Mouse (Mus musculus) stomach, embryonic 16.5 days (tissue): ENCODE measurements around the gene Col15a1. TPM values are rescaled to one million over a fixed set of nuclear protein-coding genes. Genes with fewer than 3 reads are reported as not detected.

Experiments
- ATAC-seq: fragments of 200-750 bp; cut with Nextera tagmentation; 2 replicates; pipeline ENCODE4 v1.8.0; 2017; ENCODE audit warnings: moderate number of reproducible peaks, moderate TSS enrichment; ENCODE audit not compliant: insufficient read depth, low FRiP score
- H3K27ac ChIP-seq: fragments of 300-500 bp; sonication (generic); 2 replicates; pipeline ENCODE4 v1.5.1; 2014; ENCODE audit warnings: low read length
- H3K27me3 ChIP-seq: fragments of 300-500 bp; sonication (generic); 2 replicates; pipeline ENCODE4 v1.6.1; 2014; ENCODE audit warnings: low read length, control low read depth, mixed read lengths; ENCODE audit not compliant: control insufficient read depth, insufficient read depth
- H3K36me3 ChIP-seq: fragments of 300-500 bp; sonication (generic); 2 replicates; pipeline ENCODE4 v1.6.1; 2014; ENCODE audit warnings: low read length; ENCODE audit not compliant: control insufficient read depth, insufficient read depth
- H3K4me1 ChIP-seq: fragments of 300-500 bp; sonication (generic); 2 replicates; pipeline ENCODE4 v1.6.1; 2014; ENCODE audit warnings: low read length, control low read depth, mixed read lengths; ENCODE audit not compliant: control insufficient read depth, insufficient read depth
- H3K4me2 ChIP-seq: fragments of 300-500 bp; sonication (generic); 2 replicates; pipeline ENCODE4 v1.6.1; 2014; ENCODE audit warnings: low read depth, low read length, mixed read lengths
- H3K4me3 ChIP-seq: fragments of 300-500 bp; sonication (generic); replicated peaks from 2 replicates; pipeline ENCODE4 v1.5.1; 2014; ENCODE audit warnings: mild to moderate bottlenecking, low read length
- H3K9ac ChIP-seq: fragments of 300-500 bp; sonication (generic); 2 replicates; pipeline ENCODE4 v1.6.1; 2014; ENCODE audit warnings: low read length
- H3K9me3 ChIP-seq: fragments of 300-500 bp; sonication (generic); replicated peaks from 2 replicates; pipeline ENCODE4 v1.6.1; 2016; ENCODE audit warnings: low read length, control low read depth; ENCODE audit not compliant: control insufficient read depth
- WGBS: fragments of 180-500 bp; shearing (Covaris S2); extraction: QIAGEN DNeasy Blood & Tissue Kit; methylation state at CpG from one replicate; pipeline ENCODE4 v1.1.7; 2014; 5-methylcytosine and 5-hydroxymethylcytosine counted together
- polyA plus RNA-seq: library from polyadenylated mRNA; unstranded; fragments of >200 nt; fragmentation: Nextera tagmentation; extraction: Ambion mirVana; gene quantifications from 2 replicates; pipeline ENCODE4 v1.2.1, GENCODE M21; 2015

Col15a1 gene
- polyA plus RNA-seq, 1 experiment from 2014 or later: 34.0 TPM

DNA sequence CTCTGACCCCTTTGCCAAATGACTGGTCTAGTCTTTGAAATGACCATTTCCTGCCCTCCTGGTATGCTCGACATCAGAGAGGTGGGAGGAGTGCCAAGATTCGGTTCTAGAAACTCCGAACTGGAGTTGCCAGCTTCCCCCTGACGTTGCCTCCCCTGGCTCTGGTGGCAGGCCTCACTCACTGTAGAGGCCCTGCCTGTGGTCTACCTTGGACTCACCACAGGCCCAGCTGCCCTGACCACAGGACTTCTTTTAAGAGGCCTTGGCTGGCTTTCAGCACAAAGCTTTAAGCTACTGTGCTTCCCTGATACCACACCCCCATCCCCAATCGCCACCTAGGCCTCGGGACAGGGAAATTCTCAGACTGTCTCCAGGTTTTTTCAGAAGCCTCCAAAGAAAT lies 21.4 kb upstream of the Col15a1 start:
- 65% methylated on average over 6 of the region's 6 CpGs for WGBS
- H3K36me3 ChIP-seq: no peaks in the 10 kb centered on the region
- H3K4me3 ChIP-seq: no peak overlapping the region
- H3K4me1 ChIP-seq: peaks cover 3% of the 10 kb centered on the region; the same call in 1 of the 2 replicates
- no peak overlapping the region for H3K9ac ChIP-seq
- no peak for ATAC-seq
- H3K4me2 ChIP-seq: no peak overlapping the region
- no peaks in the 10 kb centered on the region for H3K9me3 ChIP-seq
- no peaks in the 10 kb centered on the region for H3K27me3 ChIP-seq
- H3K27ac ChIP-seq: no peak overlapping the region

DNA sequence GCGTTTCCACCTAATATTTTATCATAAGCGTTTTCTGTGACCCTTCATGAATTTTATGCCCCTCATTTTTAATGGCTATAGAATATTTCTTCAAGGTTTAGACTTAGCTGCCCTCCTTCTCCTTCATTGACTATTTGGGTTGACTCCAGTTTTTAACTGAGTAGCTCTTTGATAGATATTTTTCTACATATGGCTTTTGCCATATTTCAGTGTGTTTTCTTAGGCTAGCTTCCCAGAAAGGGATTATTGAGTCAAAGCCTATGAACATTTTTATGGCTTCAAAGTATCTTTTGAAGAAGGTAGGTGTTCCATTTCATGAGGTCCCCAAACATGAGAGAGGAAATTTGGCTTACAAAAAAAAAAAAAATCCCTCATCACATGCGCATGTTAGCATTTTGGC lies 11.8 kb upstream of the Col15a1 start:
- WGBS: 63% methylated on average over 3 of the region's 3 CpGs
- Histone ChIP-seq H3K36me3 (no peaks in the 10 kb centered on the region), H3K4me3 (no peak overlapping the region), H3K9me3 (no peaks in the 10 kb centered on the region), H3K27ac (no peak overlapping the region), H3K9ac (no peak overlapping the region), H3K27me3 (no peaks in the 10 kb centered on the region), H3K4me2 (no peak overlapping the region), H3K4me1 (no peaks in the 10 kb centered on the region)
- no peak for ATAC-seq

DNA sequence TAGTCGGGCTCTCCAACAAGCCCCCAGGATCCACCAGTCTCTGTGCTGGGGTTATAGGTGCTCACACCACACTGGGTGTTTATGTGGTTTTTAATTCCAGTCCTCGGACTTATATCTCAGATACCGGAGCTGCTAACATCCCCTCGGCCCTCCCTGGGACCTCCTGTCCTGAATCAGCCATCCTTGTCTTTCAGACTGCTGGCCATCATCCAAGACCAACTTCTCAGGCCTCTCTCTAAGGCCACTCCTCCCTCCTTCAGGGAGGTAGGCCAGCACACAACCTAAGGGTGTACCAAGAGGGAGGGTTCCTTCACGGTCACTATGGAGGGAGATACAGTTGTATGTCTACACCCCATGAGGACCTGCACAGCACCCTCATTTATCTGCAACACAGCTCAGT lies 4.3 kb upstream of the Col15a1 start:
- Histone ChIP-seq H3K9me3 (no peaks in the 10 kb centered on the region), H3K27ac (no peak overlapping the region), H3K27me3 (peaks cover 21% of the 10 kb centered on the region), H3K4me3 (no peak overlapping the region), H3K4me2 (no peak overlapping the region), H3K4me1 (peaks cover 21% of the 10 kb centered on the region), H3K9ac (no peak overlapping the region), H3K36me3 (no peaks in the 10 kb centered on the region)
- 70% methylated on average over 5 of the region's 5 CpGs for WGBS
- no peak for ATAC-seq

DNA sequence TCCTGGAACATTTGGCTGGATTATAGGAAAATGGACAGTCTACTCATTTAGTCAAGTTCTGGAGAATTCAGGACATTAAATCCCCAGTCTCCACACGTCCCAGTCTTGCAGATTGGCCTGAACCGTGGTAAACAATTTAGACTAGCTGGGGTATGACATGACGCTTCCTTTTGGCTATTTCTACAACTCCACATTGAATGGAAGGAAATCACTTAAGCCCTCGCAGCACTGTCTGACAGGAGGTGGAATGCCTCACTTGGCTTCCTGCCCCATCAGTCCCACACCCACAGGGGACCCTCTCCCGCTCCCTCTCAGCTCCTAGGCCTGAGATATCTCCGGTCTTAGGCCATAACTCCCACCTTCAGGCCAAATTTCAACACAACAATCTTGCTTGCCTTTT lies 2.1 kb upstream of the Col15a1 start:
- H3K36me3 ChIP-seq: no peaks in the 10 kb centered on the region
- WGBS: 34% methylated on average over 6 of the region's 6 CpGs
- H3K9me3 ChIP-seq: no peaks in the 10 kb centered on the region
- no peak overlapping the region for H3K9ac ChIP-seq
- peaks cover 24% of the 10 kb centered on the region for H3K4me1 ChIP-seq
- no peak overlapping the region; the same call in 1 of the 2 replicates for H3K4me3 ChIP-seq
- peaks cover 34% of the 10 kb centered on the region for H3K27me3 ChIP-seq
- H3K4me2 ChIP-seq: peak overlapping the region; percentile 10; the same call in 1 of the 2 replicates
- peak overlapping the region; percentile 90 for H3K27ac ChIP-seq
- ATAC-seq: peak; percentile 62

DNA sequence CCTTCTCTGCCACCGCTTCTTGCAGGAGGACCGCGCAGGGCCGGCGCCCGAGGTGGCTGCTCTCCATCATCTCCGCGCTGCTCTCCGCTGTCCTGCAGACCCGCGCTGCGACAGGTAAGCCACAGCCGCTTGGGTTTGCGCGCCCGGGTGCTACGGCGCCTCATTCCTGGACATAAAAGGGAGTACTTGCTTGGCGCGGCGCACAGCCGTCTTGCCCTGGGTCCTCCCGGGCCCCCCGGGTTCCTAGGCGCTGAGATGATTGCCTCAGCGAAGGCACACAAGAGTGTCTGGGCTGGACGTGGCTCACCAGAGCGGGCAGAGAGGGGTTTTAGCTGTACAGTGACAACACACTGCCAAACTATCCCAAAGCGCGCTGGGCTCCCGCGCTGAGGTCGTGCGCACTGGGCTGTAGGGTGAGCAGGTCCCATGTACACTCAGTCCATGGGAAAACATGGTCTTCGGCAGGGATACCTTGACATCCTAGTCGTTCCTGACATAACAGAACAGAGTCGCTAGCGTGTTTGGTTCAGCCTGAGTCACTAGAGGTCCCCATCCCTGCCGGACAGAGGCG lies 545 bp downstream of the Col15a1 start:
- peaks cover 34% of the 10 kb centered on the region for H3K27me3 ChIP-seq

DNA sequence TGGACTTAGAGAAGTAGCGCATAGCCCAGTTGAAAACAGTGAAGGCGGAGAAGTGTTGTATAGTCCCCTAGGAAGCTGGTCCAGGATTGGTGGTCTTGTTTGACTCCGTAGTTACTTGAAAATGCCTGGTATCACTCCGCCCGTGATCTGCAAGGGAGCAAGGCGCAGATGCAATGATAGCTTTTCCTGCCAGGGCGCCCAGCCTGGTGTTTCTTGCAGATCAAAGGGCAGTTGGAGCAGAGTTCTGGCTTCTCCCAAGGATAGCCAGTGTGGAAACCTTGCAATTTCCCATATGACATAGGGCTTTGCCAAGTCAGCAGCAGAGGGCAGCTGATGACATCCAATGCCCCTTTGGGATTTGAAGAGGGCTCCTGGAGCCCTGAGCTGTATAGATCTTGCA lies 1.5 kb downstream of the Col15a1 start:
- peaks cover 34% of the 10 kb centered on the region for H3K27me3 ChIP-seq
- no peak for ATAC-seq
- H3K4me3 ChIP-seq: peak overlapping the region; percentile 57
- peak overlapping the region; percentile 70 for H3K4me2 ChIP-seq
- WGBS: 75% methylated on average over 7 of the region's 7 CpGs
- no peaks in the 10 kb centered on the region for H3K9me3 ChIP-seq
- H3K27ac ChIP-seq: no peak overlapping the region
- no peaks in the 10 kb centered on the region for H3K36me3 ChIP-seq
- H3K9ac ChIP-seq: no peak overlapping the region; the same call in 1 of the 2 replicates
- H3K4me1 ChIP-seq: peaks cover 18% of the 10 kb centered on the region

More for the DNA sequence above, 545 bp downstream of the Col15a1 start:
- peak overlapping the region; percentile 24; the same call in 1 of the 2 replicates for H3K27ac ChIP-seq
- no peak for ATAC-seq
- peaks cover 24% of the 10 kb centered on the region for H3K4me1 ChIP-seq
- peak overlapping the region; percentile 57 for H3K4me3 ChIP-seq
- WGBS: 3% methylated on average over 40 of the region's 40 CpGs
- H3K4me2 ChIP-seq: peak overlapping the region; percentile 70
- no peaks in the 10 kb centered on the region for H3K36me3 ChIP-seq
- H3K9ac ChIP-seq: peak overlapping the region; percentile 77
- H3K9me3 ChIP-seq: no peaks in the 10 kb centered on the region

DNA sequence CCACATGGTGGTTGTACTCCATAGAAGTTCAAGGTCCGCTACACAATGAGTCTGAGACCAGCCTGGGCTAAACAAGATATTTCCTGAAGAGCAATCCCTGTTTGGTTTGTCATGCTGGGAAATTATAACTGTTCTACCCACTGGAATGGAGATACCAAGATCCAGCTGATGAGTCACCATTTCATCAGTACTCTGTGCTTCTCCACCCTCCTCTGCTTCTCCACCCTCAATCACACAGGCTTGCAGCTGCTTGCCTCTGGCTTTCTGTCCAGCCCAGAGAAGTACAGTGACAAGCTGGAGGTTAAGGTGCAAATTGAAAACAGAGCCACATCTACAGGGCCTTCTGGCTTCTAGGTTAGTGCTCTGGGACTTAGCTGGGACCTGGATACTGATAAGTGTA lies 10.9 kb downstream of the Col15a1 start:
- Histone ChIP-seq H3K4me2 (no peak overlapping the region), H3K27me3 (no peaks in the 10 kb centered on the region), H3K27ac (no peak overlapping the region), H3K36me3 (no peaks in the 10 kb centered on the region), H3K4me1 (no peaks in the 10 kb centered on the region), H3K9me3 (no peaks in the 10 kb centered on the region), H3K9ac (no peak overlapping the region), H3K4me3 (no peak overlapping the region)
- WGBS: 91% methylated on average over 1 of the region's 1 CpGs
- ATAC-seq: no peak

DNA sequence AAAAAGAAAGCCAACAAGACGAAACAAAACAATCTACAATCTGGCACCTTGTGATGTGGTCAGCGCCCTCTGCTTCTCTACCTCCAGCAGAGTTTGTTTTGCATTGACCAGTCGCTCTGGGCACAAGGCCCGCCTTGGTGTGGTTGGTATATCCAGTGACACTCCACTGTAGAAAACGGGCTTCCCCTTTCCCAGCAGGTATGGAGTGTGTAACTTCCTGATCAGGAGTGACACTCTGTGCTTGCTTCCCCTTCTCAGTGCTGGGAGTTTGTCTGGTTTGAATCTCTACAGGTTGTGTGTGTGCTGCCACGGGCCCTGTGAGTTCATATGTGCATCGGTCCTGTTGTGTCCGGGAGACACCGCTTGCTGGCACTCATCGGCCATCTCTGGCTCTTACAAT lies 11.4 kb downstream of the Col15a1 start:
- no peak overlapping the region for H3K9ac ChIP-seq
- H3K9me3 ChIP-seq: no peaks in the 10 kb centered on the region
- H3K4me2 ChIP-seq: no peak overlapping the region
- no peaks in the 10 kb centered on the region for H3K27me3 ChIP-seq
- no peak for ATAC-seq
- H3K36me3 ChIP-seq: no peaks in the 10 kb centered on the region
- 81% methylated on average over 10 of the region's 10 CpGs for WGBS
- no peak overlapping the region for H3K27ac ChIP-seq
- no peaks in the 10 kb centered on the region for H3K4me1 ChIP-seq
- H3K4me3 ChIP-seq: no peak overlapping the region

DNA sequence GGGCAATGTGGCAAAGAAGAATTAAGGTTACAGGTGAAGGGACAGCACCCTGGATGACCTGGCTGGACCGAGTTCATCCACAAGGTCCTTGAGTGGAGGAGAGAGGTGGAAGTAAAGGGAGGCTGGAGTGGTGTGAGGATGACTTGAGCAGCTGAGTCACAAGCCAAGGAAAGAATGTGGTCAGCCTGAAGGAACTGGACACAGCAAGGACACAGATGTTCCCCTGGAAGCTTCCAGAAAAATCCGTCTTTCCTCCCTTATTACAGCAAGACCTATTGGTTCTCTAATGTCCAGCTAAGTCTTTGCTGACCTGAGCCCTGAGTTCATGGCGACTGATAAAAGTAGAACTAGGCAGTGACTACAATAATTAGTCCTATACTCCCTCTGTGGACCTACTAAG lies 12.6 kb downstream of the Col15a1 start:
- Histone ChIP-seq H3K4me3 (no peak overlapping the region), H3K9ac (no peak overlapping the region), H3K9me3 (no peaks in the 10 kb centered on the region), H3K4me2 (no peak overlapping the region), H3K36me3 (no peaks in the 10 kb centered on the region), H3K27me3 (no peaks in the 10 kb centered on the region), H3K4me1 (no peaks in the 10 kb centered on the region), H3K27ac (no peak overlapping the region)
- no peak for ATAC-seq
- 81% methylated on average over 3 of the region's 3 CpGs for WGBS
